Mouse (Mus musculus) embryonic facial prominence, embryonic 14.5 days (tissue): ENCODE measurements around the gene Rgs16. TPM values are rescaled to one million over a fixed set of nuclear protein-coding genes. Genes with fewer than 3 reads are reported as not detected.

Experiments used
- ATAC-seq: fragments of 200-750 bp; cut with Nextera tagmentation; 2 replicates; pipeline ENCODE4 v1.8.0; 2017; ENCODE audit warnings: low read depth, moderate number of reproducible peaks, moderate TSS enrichment
- DNase-seq: peaks from one replicate; pipeline ENCODE4 v3.0.0-alpha.2; 2015; ENCODE audit warnings: low spot score
- H3K27ac ChIP-seq: fragments of 300-500 bp; sonication (generic); replicated peaks from 2 replicates; pipeline ENCODE4 v1.5.1; 2014; ENCODE audit warnings: low read depth, mild to moderate bottlenecking, low read length, moderate library complexity
- H3K27me3 ChIP-seq: fragments of 300-500 bp; sonication (generic); replicated peaks from 2 replicates; pipeline ENCODE4 v1.6.1; 2014; ENCODE audit warnings: low read length; ENCODE audit not compliant: control insufficient read depth, insufficient read depth
- H3K36me3 ChIP-seq: fragments of 300-500 bp; sonication (generic); 2 replicates; pipeline ENCODE4 v1.6.1; 2014; ENCODE audit warnings: low read length, mixed read lengths; ENCODE audit not compliant: control insufficient read depth, insufficient read depth
- H3K4me1 ChIP-seq: fragments of 300-500 bp; sonication (generic); 2 replicates; pipeline ENCODE4 v1.6.1; 2014; ENCODE audit warnings: antibody characterized with exemption, low read length; ENCODE audit not compliant: control insufficient read depth, insufficient read depth
- H3K4me2 ChIP-seq: fragments of 300-500 bp; sonication (generic); 2 replicates; pipeline ENCODE4 v1.6.1; 2014; ENCODE audit warnings: low read depth, mild to moderate bottlenecking, low read length, moderate library complexity, mixed read lengths
- H3K4me3 ChIP-seq: fragments of 300-500 bp; sonication (generic); 2 replicates; pipeline ENCODE4 v1.5.1; 2014; ENCODE audit warnings: low read depth, mild to moderate bottlenecking, low read length
- H3K9ac ChIP-seq: fragments of 300-500 bp; sonication (generic); 2 replicates; pipeline ENCODE4 v1.6.1; 2014; ENCODE audit warnings: low read depth, mild to moderate bottlenecking, low read length, moderate library complexity, mixed read lengths
- H3K9me3 ChIP-seq: fragments of 300-500 bp; sonication (generic); 2 replicates; pipeline ENCODE4 v1.6.1; 2016; ENCODE audit warnings: low read length; ENCODE audit not compliant: control insufficient read depth
- WGBS: fragments of 180-500 bp; shearing (Covaris S2); extraction: QIAGEN DNeasy Blood & Tissue Kit; methylation state at CpG from one replicate; pipeline ENCODE4 v1.1.7; 2014; 5-methylcytosine and 5-hydroxymethylcytosine counted together
- polyA plus RNA-seq: library from polyadenylated mRNA; unstranded; fragments of >200 nt; fragmentation: Nextera tagmentation; extraction: Ambion mirVana; gene quantifications from 2 replicates; pipeline ENCODE4 v1.2.1, GENCODE M21; 2014

The Rgs16 gene
- polyA plus RNA-seq, 1 experiment from 2014 or later: 7.6 TPM

DNA sequence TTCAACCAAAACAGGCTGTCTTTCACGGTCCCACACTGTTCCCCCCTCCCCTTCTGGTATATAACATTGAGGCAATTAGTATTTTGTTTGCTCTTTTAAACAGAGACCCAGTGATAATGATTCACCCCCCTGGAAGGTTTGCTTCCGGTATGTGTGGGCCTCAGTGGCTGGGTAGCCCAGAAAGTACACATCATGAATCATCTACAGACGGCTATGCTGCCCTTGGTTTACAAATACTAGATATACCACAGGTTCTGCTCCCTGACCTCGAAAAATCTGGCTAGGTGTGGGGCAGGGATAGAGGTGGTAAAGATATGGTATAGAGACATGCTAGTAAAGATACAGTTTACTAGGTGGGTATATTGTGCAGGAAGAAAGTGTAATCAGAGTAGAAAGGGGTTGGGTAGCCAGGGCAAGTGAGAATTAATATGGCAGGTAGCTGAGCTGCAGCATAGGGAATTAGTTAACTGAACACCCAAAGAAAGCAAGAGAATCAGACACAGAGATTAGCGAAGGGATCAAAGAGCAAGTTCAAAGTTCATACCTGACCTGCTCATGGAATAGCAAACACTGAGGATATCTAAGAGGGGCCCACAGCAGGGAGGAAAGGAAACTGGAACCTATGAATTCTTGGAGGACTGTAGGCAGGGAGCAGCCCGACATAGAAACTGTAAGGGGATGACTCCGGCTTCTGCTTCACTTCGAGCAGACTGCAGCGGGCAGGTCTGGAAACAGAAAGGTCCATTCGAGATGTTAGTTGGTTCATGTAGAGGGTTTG lies 30.0 kb downstream of the Rgs16 start:
- H3K9ac ChIP-seq: no peak overlapping the region
- H3K27ac ChIP-seq: no peak overlapping the region
- H3K36me3 ChIP-seq: no peaks in the 10 kb centered on the region
- H3K4me1 ChIP-seq: no peaks in the 10 kb centered on the region
- H3K4me3 ChIP-seq: no peak overlapping the region
- 77% methylated on average over 10 of the region's 10 CpGs for WGBS
- no peak for ATAC-seq
- H3K27me3 ChIP-seq: no peaks in the 10 kb centered on the region
- H3K9me3 ChIP-seq: no peaks in the 10 kb centered on the region
- no peak for DNase-seq
- H3K4me2 ChIP-seq: no peak overlapping the region

DNA sequence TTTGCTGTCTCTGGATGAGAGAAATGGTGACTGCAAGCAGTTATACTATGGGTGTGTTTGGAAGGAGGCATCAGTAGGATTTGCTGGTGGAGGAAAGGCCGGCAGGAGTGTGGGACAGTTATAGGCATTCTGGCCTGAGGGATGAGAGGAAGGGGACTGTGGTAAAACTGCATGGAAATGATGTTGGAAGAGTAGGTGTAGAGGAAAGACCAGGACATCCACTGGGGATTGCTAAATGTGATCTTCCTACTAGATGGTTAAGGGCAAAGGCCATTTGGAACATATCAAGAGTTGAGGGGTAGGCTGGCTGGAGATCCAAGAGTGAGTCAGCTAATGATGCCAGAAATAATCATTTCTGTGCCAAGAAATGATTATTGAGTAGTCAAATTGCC lies 30.6 kb downstream of the Rgs16 start:
- Histone ChIP-seq H3K4me3 (no peak overlapping the region), H3K4me2 (no peak overlapping the region), H3K9me3 (no peaks in the 10 kb centered on the region), H3K27ac (no peak overlapping the region), H3K4me1 (no peaks in the 10 kb centered on the region), H3K27me3 (no peaks in the 10 kb centered on the region), H3K36me3 (no peaks in the 10 kb centered on the region), H3K9ac (no peak overlapping the region)
- DNase-seq: no peak
- WGBS: 78% methylated on average over 1 of the region's 1 CpGs
- ATAC-seq: no peak

DNA sequence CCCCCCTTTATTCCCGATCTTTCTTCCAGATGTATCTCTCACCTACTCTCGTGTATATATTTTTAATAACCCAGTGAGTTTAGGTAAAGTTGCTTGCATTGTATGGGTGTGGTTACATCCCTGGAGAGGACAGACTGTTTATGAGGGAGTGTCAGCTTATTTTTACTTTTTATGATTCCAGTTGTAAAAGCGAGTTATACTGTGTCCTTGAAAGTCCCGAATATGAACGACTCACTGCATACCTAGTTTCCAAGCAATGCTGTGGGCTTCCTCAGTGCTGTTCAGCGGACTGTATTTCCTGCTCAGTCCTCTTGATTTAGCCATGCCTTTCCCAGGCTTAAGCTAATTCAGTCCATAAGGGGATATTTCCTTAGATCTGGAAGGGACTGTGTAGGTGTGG lies 35.0 kb downstream of the Rgs16 start:
- Histone ChIP-seq H3K36me3 (no peaks in the 10 kb centered on the region), H3K4me1 (no peaks in the 10 kb centered on the region), H3K4me3 (no peak overlapping the region), H3K9ac (no peak overlapping the region), H3K9me3 (no peaks in the 10 kb centered on the region), H3K4me2 (no peak overlapping the region), H3K27ac (no peak overlapping the region), H3K27me3 (no peaks in the 10 kb centered on the region)
- no peak for ATAC-seq
- DNase-seq: no peak
- WGBS: 66% methylated on average over 6 of the region's 6 CpGs

DNA sequence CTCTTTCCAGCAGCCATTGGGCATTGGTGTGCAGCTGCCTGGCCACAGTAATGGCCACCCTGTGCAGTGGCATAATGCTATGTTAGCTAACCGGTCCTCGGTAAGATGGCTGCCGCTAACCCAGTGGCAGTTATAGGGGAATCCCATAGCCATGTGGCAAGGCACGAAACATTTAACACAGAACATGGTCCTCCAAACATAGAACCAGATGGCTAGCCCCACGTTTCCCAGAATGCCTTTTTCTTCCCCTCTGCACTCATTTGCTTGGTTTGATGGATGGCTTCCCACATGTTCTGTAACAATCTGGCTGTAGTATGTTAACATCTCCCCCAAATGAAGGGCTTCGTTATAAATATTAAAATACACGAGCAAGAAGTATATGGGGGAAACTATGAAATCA lies 36.1 kb downstream of the Rgs16 start:
- Histone ChIP-seq H3K9ac (no peak overlapping the region), H3K4me1 (no peaks in the 10 kb centered on the region), H3K4me3 (no peak overlapping the region), H3K27me3 (no peaks in the 10 kb centered on the region), H3K27ac (no peak overlapping the region), H3K9me3 (no peaks in the 10 kb centered on the region), H3K36me3 (no peaks in the 10 kb centered on the region), H3K4me2 (no peak overlapping the region)
- WGBS: 89% methylated on average over 7 of the region's 7 CpGs
- DNase-seq (no peak), ATAC-seq (no peak)

DNA sequence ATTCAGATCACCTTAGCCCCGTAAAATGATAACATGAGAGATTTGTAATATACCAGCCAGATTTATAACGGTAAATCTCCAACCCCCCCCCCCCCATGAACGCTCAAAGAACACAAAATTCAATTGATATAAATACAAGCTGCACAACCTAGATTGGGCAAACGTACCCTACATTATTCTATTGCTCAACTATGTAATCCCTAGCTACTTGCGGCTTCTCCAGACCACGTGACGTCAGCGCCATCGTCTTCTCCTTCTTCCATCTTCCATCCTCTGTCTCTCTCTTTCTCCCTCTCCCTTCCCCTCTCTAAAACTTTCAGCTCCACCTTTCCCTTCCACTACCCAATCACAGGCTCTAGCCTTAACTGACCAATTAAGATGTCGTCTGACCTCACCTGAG lies 38.1 kb downstream of the Rgs16 start:
- no peaks in the 10 kb centered on the region for H3K27me3 ChIP-seq
- H3K9ac ChIP-seq: no peak overlapping the region
- no peak for DNase-seq
- no peaks in the 10 kb centered on the region for H3K4me1 ChIP-seq
- H3K4me2 ChIP-seq: no peak overlapping the region
- no peaks in the 10 kb centered on the region for H3K36me3 ChIP-seq
- ATAC-seq: no peak
- WGBS: 88% methylated on average over 10 of the region's 10 CpGs
- H3K27ac ChIP-seq: no peak overlapping the region
- H3K4me3 ChIP-seq: no peak overlapping the region
- no peaks in the 10 kb centered on the region for H3K9me3 ChIP-seq

DNA sequence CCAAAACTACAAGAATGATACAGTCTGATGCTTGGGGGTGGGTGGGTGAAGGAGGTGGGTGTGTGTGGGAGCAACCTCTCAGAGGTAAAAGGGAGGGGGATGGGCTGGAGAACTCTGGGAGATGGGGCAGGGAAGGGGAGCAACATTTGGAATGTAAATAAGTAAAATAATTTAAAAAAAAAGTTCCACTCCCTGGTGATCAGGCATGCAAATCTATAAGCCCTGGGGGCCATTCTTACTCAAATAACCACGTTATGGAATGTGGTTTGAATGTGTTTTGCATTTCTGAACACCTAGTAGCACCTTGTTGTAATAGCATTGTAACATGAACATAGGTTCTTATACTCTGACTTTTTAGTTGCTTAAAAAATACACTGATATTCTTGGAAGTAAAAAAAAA lies 43.2 kb downstream of the Rgs16 start:
- Histone ChIP-seq H3K9ac (no peak overlapping the region), H3K4me2 (no peak overlapping the region), H3K4me3 (no peak overlapping the region), H3K36me3 (no peaks in the 10 kb centered on the region), H3K27ac (no peak overlapping the region), H3K27me3 (no peaks in the 10 kb centered on the region), H3K4me1 (no peaks in the 10 kb centered on the region), H3K9me3 (peaks cover 3% of the 10 kb centered on the region; the same call in 1 of the 2 replicates)
- DNase-seq (no peak), ATAC-seq (no peak)
- 24% methylated on average over 1 of the region's 1 CpGs for WGBS

DNA sequence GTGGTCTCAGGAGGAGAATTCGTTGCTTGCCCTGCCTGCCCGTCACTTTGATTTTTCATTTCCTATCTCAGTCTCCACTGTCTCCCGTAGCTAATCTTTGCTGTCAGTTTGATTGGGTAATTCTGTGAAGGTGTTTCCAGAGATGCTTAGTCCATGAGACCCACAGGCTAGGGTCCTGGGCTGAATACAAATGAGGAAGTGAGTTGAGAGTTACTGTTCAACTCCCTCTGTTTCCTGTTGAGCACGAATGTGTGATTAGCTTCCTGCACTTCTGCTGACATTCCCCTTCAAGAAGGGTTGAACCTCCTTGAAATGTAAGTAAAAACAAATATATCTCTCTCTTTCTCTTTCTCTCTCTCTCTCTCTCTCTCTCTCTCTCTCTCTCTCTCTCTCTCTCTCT lies 45.5 kb downstream of the Rgs16 start:
- no peak overlapping the region for H3K27ac ChIP-seq
- H3K27me3 ChIP-seq: no peaks in the 10 kb centered on the region
- ATAC-seq (no peak), DNase-seq (no peak)
- WGBS: 66% methylated on average over 4 of the region's 4 CpGs
- no peaks in the 10 kb centered on the region for H3K36me3 ChIP-seq
- no peak overlapping the region for H3K9ac ChIP-seq
- H3K4me3 ChIP-seq: no peak overlapping the region
- no peaks in the 10 kb centered on the region for H3K4me1 ChIP-seq
- H3K9me3 ChIP-seq: peaks cover 3% of the 10 kb centered on the region; the same call in 1 of the 2 replicates
- no peak overlapping the region for H3K4me2 ChIP-seq

DNA sequence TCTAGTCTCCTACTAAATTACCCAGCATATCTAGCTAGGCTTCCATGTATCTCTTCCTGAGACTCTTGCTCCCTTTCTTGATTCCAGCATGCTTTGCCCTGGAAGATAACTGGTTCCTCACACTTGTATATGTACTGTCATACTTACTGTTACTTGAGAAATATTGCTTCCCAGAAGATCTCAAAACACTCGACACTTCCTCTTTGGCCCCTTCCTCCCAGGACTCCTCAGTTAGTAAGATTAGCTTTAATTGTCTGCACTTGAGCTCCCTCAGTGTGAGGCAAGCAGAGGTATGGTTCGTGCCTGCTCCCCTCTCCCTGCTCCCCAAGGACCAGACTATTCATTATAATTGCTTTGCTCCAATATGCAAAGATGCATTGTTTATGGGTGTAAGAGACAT lies 50.6 kb downstream of the Rgs16 start:
- no peak overlapping the region for H3K9ac ChIP-seq
- H3K9me3 ChIP-seq: no peaks in the 10 kb centered on the region
- H3K4me2 ChIP-seq: no peak overlapping the region
- no peak overlapping the region for H3K27ac ChIP-seq
- 38% methylated on average over 2 of the region's 2 CpGs for whole genome bisulfite sequencing
- H3K4me3 ChIP-seq: no peak overlapping the region
- H3K36me3 ChIP-seq: no peaks in the 10 kb centered on the region
- DNase-seq (no peak), ATAC-seq (no peak)
- no peaks in the 10 kb centered on the region for H3K4me1 ChIP-seq
- no peaks in the 10 kb centered on the region for H3K27me3 ChIP-seq

DNA sequence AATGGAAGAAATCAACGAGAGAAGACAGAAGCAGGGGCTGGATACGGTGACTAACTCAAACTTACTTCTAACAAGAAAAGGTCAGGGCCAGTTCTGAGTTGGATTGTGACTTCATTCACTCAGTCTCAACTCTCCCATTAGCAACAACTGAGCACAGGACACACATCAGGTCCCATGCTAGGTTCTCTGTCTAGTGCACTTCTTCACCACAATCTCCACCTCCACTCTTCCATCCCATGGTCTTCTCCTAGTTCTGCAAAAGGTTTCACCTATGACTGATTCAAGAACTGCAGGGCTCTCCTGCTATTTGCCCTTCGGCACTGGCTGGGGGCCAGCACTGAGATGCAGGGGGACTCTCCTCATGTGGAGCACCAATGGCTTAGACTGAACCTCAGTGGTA lies 54.1 kb downstream of the Rgs16 start:
- WGBS: 86% methylated on average over 3 of the region's 3 CpGs
- Histone ChIP-seq H3K9me3 (no peaks in the 10 kb centered on the region), H3K4me1 (no peaks in the 10 kb centered on the region), H3K9ac (no peak overlapping the region), H3K4me2 (no peak overlapping the region), H3K4me3 (no peak overlapping the region), H3K27ac (no peak overlapping the region), H3K36me3 (no peaks in the 10 kb centered on the region), H3K27me3 (no peaks in the 10 kb centered on the region)
- DNase-seq: no peak
- ATAC-seq: no peak
